Mouse (Mus musculus) hindbrain, embryonic 14.5 days (tissue): ENCODE measurements around the gene Pmf1. TPM values are rescaled to one million over a fixed set of nuclear protein-coding genes. Genes with fewer than 3 reads are reported as not detected.

Experiments
- ATAC-seq: fragments of 200-750 bp; cut with Nextera tagmentation; 2 replicates; pipeline ENCODE4 v1.8.0; 2017; ENCODE audit warnings: moderate number of reproducible peaks, mild to moderate bottlenecking, moderate TSS enrichment, moderate library complexity; ENCODE audit not compliant: low FRiP score
- DNase-seq: peaks from one replicate; pipeline ENCODE4 v3.0.0-alpha.2; 2015; ENCODE audit warnings: low spot score
- H3K27ac ChIP-seq: fragments of 300-500 bp; sonication (generic); 2 replicates; pipeline ENCODE4 v1.5.1; 2014; ENCODE audit warnings: mild to moderate bottlenecking, moderate library complexity
- H3K27me3 ChIP-seq: fragments of 300-500 bp; sonication (generic); 2 replicates; pipeline ENCODE4 v1.6.1; 2014; ENCODE audit warnings: mild to moderate bottlenecking, low read length, mixed read lengths; ENCODE audit not compliant: control insufficient read depth, insufficient read depth
- H3K36me3 ChIP-seq: fragments of 300-500 bp; sonication (generic); replicated peaks from 2 replicates; pipeline ENCODE4 v1.6.1; 2014; ENCODE audit not compliant: control insufficient read depth, insufficient read depth
- H3K4me1 ChIP-seq: fragments of 300-500 bp; sonication (generic); replicated peaks from 2 replicates; pipeline ENCODE4 v1.6.1; 2014; ENCODE audit warnings: antibody characterized with exemption, low read length, mixed read lengths; ENCODE audit not compliant: control insufficient read depth, insufficient read depth
- H3K4me2 ChIP-seq: fragments of 300-500 bp; sonication (generic); replicated peaks from 2 replicates; pipeline ENCODE4 v1.6.1; 2014; ENCODE audit warnings: mild to moderate bottlenecking, moderate library complexity
- H3K4me3 ChIP-seq: fragments of 300-500 bp; sonication (generic); replicated peaks from 2 replicates; pipeline ENCODE4 v1.5.1; 2014; ENCODE audit warnings: mild to moderate bottlenecking, low read length
- H3K9ac ChIP-seq: fragments of 300-500 bp; sonication (generic); 2 replicates; pipeline ENCODE4 v1.6.1; 2014
- H3K9me3 ChIP-seq: fragments of 300-500 bp; sonication (generic); 2 replicates; pipeline ENCODE4 v1.6.1; 2016; ENCODE audit warnings: low read length; ENCODE audit not compliant: control insufficient read depth
- WGBS: fragments of 180-500 bp; shearing (Covaris S2); extraction: QIAGEN DNeasy Blood & Tissue Kit; methylation state at CpG from one replicate; pipeline ENCODE4 v1.1.7; 2014; 5-methylcytosine and 5-hydroxymethylcytosine counted together
- polyA plus RNA-seq: library from polyadenylated mRNA; unstranded; fragments of >200 nt; fragmentation: Nextera tagmentation; extraction: Ambion mirVana; gene quantifications from 2 replicates; pipeline ENCODE4 v1.2.1, GENCODE M21; 2014

The Pmf1 gene
- polyA plus RNA-seq, 1 experiment from 2014 or later: 26.0 TPM

- no peaks in the 10 kb centered on the region for H3K9me3 ChIP-seq
- H3K4me3 ChIP-seq: no peak overlapping the region
- ATAC-seq: no peak
- DNase-seq: no peak
- no peaks in the 10 kb centered on the region for H3K27me3 ChIP-seq
- H3K27ac ChIP-seq: no peak overlapping the region
- peaks cover 46% of the 10 kb centered on the region for H3K36me3 ChIP-seq
- H3K4me2 ChIP-seq: no peak overlapping the region
- peaks cover 16% of the 10 kb centered on the region for H3K4me1 ChIP-seq
- 74% methylated on average over 6 of the region's 6 CpGs for WGBS
- no peak overlapping the region for H3K9ac ChIP-seq
These were observed 42.6 kb upstream of the Pmf1 start for GRCm38 (mm10) chr3:88452716-88453115.

GRCm38 (mm10) chr3:88452246-88452645, 42.1 kb upstream of the Pmf1 start:
- H3K9ac ChIP-seq: no peak overlapping the region
- peaks cover 11% of the 10 kb centered on the region for H3K4me1 ChIP-seq
- H3K36me3 ChIP-seq: peaks cover 50% of the 10 kb centered on the region
- no peaks in the 10 kb centered on the region for H3K9me3 ChIP-seq
- H3K27me3 ChIP-seq: no peaks in the 10 kb centered on the region
- H3K4me3 ChIP-seq: no peak overlapping the region
- 75% methylated on average over 5 of the region's 5 CpGs for WGBS
- DNase-seq (no peak), ATAC-seq (no peak)
- no peak overlapping the region for H3K4me2 ChIP-seq
- H3K27ac ChIP-seq: no peak overlapping the region

- Histone ChIP-seq H3K4me1 (no peaks in the 10 kb centered on the region), H3K4me3 (no peak overlapping the region), H3K27ac (no peak overlapping the region), H3K27me3 (no peaks in the 10 kb centered on the region), H3K4me2 (no peak overlapping the region), H3K9me3 (no peaks in the 10 kb centered on the region), H3K36me3 (peaks cover 67% of the 10 kb centered on the region), H3K9ac (no peak overlapping the region)
- ATAC-seq (no peak), DNase-seq (no peak)
- 72% methylated on average over 12 of the region's 12 CpGs for WGBS
These were observed 40.4 kb upstream of the Pmf1 start for GRCm38 (mm10) chr3:88450379-88451131.

GRCm38 (mm10) chr3:88449395-88450023, 39.4 kb upstream of the Pmf1 start:
- Histone ChIP-seq H3K4me2 (peak overlapping the region; percentile 37), H3K27ac (no peak overlapping the region), H3K4me1 (no peaks in the 10 kb centered on the region), H3K9ac (peak overlapping the region; percentile 32; the same call in 1 of the 2 replicates), H3K9me3 (no peaks in the 10 kb centered on the region), H3K4me3 (no peak overlapping the region), H3K27me3 (no peaks in the 10 kb centered on the region), H3K36me3 (peaks cover 76% of the 10 kb centered on the region)
- DNase-seq (no peak), ATAC-seq (no peak)
- 7% methylated on average over 21 of the region's 21 CpGs for WGBS

- Histone ChIP-seq H3K9ac (no peak overlapping the region), H3K4me3 (no peak overlapping the region), H3K27ac (no peak overlapping the region), H3K27me3 (no peaks in the 10 kb centered on the region), H3K9me3 (no peaks in the 10 kb centered on the region), H3K36me3 (peaks cover 75% of the 10 kb centered on the region), H3K4me2 (no peak overlapping the region), H3K4me1 (no peaks in the 10 kb centered on the region)
- 91% methylated on average over 8 of the region's 8 CpGs for WGBS
- DNase-seq (no peak), ATAC-seq (no peak)
These were observed 38.3 kb upstream of the Pmf1 start for GRCm38 (mm10) chr3:88448443-88448842.

- Histone ChIP-seq H3K27me3 (no peaks in the 10 kb centered on the region), H3K9ac (no peak overlapping the region), H3K4me3 (no peak overlapping the region), H3K4me2 (no peak overlapping the region), H3K36me3 (peaks cover 79% of the 10 kb centered on the region), H3K4me1 (no peaks in the 10 kb centered on the region), H3K9me3 (no peaks in the 10 kb centered on the region), H3K27ac (no peak overlapping the region)
- ATAC-seq (no peak), DNase-seq (no peak)
- 57% methylated on average over 8 of the region's 8 CpGs for WGBS
These were observed 37.6 kb upstream of the Pmf1 start for GRCm38 (mm10) chr3:88447676-88448183.

- no peaks in the 10 kb centered on the region for H3K9me3 ChIP-seq
- DNase-seq (no peak), ATAC-seq (no peak)
- 73% methylated on average over 8 of the region's 8 CpGs for WGBS
- no peaks in the 10 kb centered on the region for H3K4me1 ChIP-seq
- H3K4me2 ChIP-seq: no peak overlapping the region
- H3K4me3 ChIP-seq: no peak overlapping the region
- H3K27ac ChIP-seq: no peak overlapping the region
- peaks cover 79% of the 10 kb centered on the region for H3K36me3 ChIP-seq
- no peaks in the 10 kb centered on the region for H3K27me3 ChIP-seq
- no peak overlapping the region for H3K9ac ChIP-seq
These were observed 36.5 kb upstream of the Pmf1 start for GRCm38 (mm10) chr3:88446471-88447123.

- DNase-seq: no peak
- 83% methylated on average over 7 of the region's 7 CpGs for WGBS
- H3K4me3 ChIP-seq: no peak overlapping the region
- H3K9me3 ChIP-seq: no peaks in the 10 kb centered on the region
- no peaks in the 10 kb centered on the region; the same call in 1 of the 2 replicates for H3K4me1 ChIP-seq
- no peak overlapping the region for H3K4me2 ChIP-seq
- H3K36me3 ChIP-seq: peaks cover 79% of the 10 kb centered on the region
- no peak overlapping the region for H3K27ac ChIP-seq
- H3K9ac ChIP-seq: no peak overlapping the region
- ATAC-seq: no peak
- H3K27me3 ChIP-seq: no peaks in the 10 kb centered on the region
These were observed 32.8 kb upstream of the Pmf1 start for GRCm38 (mm10) chr3:88442888-88443287.

GRCm38 (mm10) chr3:88442488-88442887, 32.4 kb upstream of the Pmf1 start:
- H3K27ac ChIP-seq: no peak overlapping the region
- no peaks in the 10 kb centered on the region for H3K27me3 ChIP-seq
- H3K36me3 ChIP-seq: peaks cover 79% of the 10 kb centered on the region
- no peak for ATAC-seq
- H3K9me3 ChIP-seq: no peaks in the 10 kb centered on the region
- 89% methylated on average over 12 of the region's 12 CpGs for WGBS
- no peak overlapping the region for H3K4me3 ChIP-seq
- no peak for DNase-seq
- no peaks in the 10 kb centered on the region; the same call in 1 of the 2 replicates for H3K4me1 ChIP-seq
- no peak overlapping the region for H3K9ac ChIP-seq
- no peak overlapping the region for H3K4me2 ChIP-seq
